Mouse (Mus musculus) E14TG2a.4 (cell line): ENCODE data around the gene Pgp.

Experiments
- CTCF ChIP-seq: conservative IDR thresholded peaks from 2 replicates; pipeline ENCODE4 v1.5.1; 2014; ENCODE audit warnings: low read length
- NANOG ChIP-seq: IDR thresholded peaks from 2 replicates; pipeline ENCODE4 v1.6.1; 2014; ENCODE audit warnings: borderline replicate concordance, low read length, mixed read lengths
- POU5F1 ChIP-seq: IDR thresholded peaks from 2 replicates; pipeline ENCODE4 v1.6.1; 2014; ENCODE audit warnings: low read length, borderline replicate concordance

DNA sequence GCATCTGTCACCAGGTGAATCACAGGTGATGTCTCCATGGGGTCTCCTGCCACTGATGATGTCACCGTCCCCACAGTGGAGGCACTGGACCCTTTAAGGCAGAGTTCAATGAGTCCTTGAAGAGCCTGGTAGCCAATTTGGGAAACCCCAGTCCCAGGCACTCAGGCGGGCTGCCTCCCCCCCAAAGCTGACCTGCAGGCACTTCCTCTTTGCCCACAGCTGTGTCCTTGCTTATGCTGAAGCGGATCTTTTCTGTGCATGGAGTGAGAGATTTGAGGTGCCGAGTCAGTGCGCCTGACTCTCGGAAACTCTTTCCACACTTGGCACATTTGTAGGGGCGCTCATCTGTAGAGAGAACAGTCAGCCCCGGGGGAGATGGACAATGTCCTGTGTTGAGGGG lies 23.6 kb upstream of the Pgp start:
- TF ChIP-seq CTCF (no peak), NANOG (no peak), POU5F1 (no peak)
